Mouse (Mus musculus) heart, embryonic 10.5 days (tissue): ENCODE results near the gene Cfap97d2. TPM values are rescaled to one million over a fixed set of nuclear protein-coding genes. Genes with fewer than 3 reads are reported as not detected.
"Not testable (repeated sequence)": the region's sequence is repeated elsewhere in the genome, so short reads cannot be mapped to it uniquely, and the experiment has no call there.

Source experiments
- DNase-seq: peaks from one replicate; pipeline ENCODE4 v3.0.0-alpha.2; 2017; ENCODE audit warnings: low spot score
- H3K27ac ChIP-seq: fragments of 300-500 bp; sonication (generic); 2 replicates; pipeline ENCODE4 v1.5.1; 2016; ENCODE audit warnings: mild to moderate bottlenecking
- H3K27me3 ChIP-seq: fragments of 300-500 bp; sonication (generic); 2 replicates; pipeline ENCODE4 v1.6.1; 2016; ENCODE audit warnings: mild to moderate bottlenecking; ENCODE audit not compliant: poor library complexity, insufficient read depth, severe bottlenecking
- H3K36me3 ChIP-seq: fragments of 300-500 bp; sonication (generic); 2 replicates; pipeline ENCODE4 v1.6.1; 2016; ENCODE audit warnings: mild to moderate bottlenecking, moderate library complexity
- H3K4me1 ChIP-seq: fragments of 300-500 bp; sonication (generic); 2 replicates; pipeline ENCODE4 v1.6.1; 2016; ENCODE audit warnings: mild to moderate bottlenecking
- H3K4me3 ChIP-seq: fragments of 300-500 bp; sonication (generic); 2 replicates; pipeline ENCODE4 v1.5.1; 2016; ENCODE audit warnings: mild to moderate bottlenecking, moderate library complexity
- H3K9me3 ChIP-seq: fragments of 300-500 bp; sonication (generic); 2 replicates; pipeline ENCODE4 v1.6.1; 2016; ENCODE audit warnings: mild to moderate bottlenecking, moderate library complexity
- whole genome bisulfite sequencing: fragments of 180-500 bp; shearing (Covaris S2); methylation state at CpG from one replicate; pipeline ENCODE4 v1.1.7; 2016; 5-methylcytosine and 5-hydroxymethylcytosine counted together
- polyA plus RNA-seq: library from polyadenylated mRNA; unstranded; fragments of >200 nt; fragmentation: Nextera tagmentation; extraction: Ambion mirVana; gene quantifications from 2 replicates; pipeline ENCODE4 v1.2.1, GENCODE M21; 2016

Gene Cfap97d2
- polyA plus RNA-seq, 1 experiment from 2014 or later, result not detected

DNA sequence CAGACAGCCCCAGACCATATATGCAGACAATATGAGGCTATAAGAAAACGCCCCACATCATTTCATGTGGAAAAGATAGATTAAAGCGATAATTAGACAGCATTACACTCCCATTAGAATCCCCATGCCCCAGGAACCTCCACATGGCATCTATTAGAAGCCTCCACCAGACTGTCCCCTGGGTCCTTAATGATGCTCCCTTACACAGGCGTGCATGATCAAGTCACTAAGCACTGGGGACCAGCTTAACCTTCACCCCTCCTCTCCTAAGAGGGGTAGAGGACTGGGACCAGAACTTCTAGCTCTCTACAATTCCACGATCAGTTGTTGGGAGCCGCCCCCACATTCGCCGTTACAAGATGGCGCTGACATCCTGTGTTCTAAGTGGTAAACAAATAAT is 13.3 kb downstream of the Cfap97d2 start:
- no peaks in the 10 kb centered on the region for H3K4me1 ChIP-seq
- no peak overlapping the region for H3K4me3 ChIP-seq
- DNase-seq, result no peak
- H3K27ac ChIP-seq, result no peak overlapping the region
- no peaks in the 10 kb centered on the region for H3K36me3 ChIP-seq
- no peaks in the 10 kb centered on the region for H3K9me3 ChIP-seq
- WGBS, result 84% methylated on average over 8 of the region's 8 CpGs
- no peaks in the 10 kb centered on the region for H3K27me3 ChIP-seq

DNA sequence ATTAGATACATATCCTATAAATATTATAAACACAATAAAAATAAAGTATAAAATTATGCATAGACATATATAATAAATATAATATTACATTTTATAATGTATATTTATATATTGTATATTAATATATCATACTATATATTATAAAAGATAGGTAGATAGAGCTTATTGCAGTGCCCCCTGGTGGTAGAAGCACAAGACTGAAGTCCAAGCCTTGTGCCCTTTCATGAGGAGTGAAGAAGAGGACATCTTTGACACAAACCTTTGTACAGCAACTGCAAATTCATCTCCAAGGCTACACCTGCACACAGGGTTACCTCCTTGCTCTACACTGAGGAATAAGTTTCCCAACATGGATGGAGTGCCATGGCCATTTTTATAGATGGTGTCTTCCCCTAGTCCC is 20.0 kb downstream of the Cfap97d2 start:
- no peak overlapping the region for H3K27ac ChIP-seq
- no peaks in the 10 kb centered on the region for H3K4me1 ChIP-seq
- no peaks in the 10 kb centered on the region for H3K9me3 ChIP-seq
- H3K27me3 ChIP-seq, result no peaks in the 10 kb centered on the region
- no peaks in the 10 kb centered on the region for H3K36me3 ChIP-seq
- H3K4me3 ChIP-seq, result no peak overlapping the region
- no peak for DNase-seq

DNA sequence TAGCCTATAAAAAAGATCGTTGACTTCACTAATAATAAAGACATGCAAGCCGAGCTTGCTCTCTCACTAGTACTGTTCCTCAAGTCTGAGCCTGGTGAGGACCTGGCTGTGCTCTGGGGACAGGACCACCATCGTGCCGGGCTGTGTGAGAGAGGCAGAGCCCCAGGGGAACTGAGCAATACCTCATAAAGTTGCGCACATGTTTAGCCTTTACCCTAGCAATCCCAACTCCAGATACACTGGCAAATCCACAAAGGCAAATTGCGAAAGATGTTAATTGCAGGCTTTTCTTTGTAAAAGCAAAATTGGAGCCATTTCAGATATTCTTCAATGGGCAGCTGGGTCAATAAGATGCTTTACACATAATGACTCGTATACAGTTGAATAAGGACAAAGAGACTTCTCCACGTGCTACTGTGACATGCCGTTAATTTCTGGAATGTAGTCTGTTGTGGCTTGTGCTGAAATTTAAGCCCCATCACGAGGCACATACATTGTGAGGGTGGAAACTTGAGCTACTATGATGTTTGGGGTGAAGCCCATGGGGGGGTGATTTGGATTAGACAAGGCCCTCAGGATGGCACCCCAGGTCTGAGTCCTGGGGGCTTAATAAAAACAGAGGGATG is 21.9 kb downstream of the Cfap97d2 start:
- no peak overlapping the region for H3K27ac ChIP-seq
- H3K36me3 ChIP-seq, result no peaks in the 10 kb centered on the region
- no peak for DNase-seq
- H3K4me3 ChIP-seq, result no peak overlapping the region
- no peaks in the 10 kb centered on the region for H3K9me3 ChIP-seq
- WGBS, result 71% methylated on average over 10 of the region's 10 CpGs
- H3K27me3 ChIP-seq, result no peaks in the 10 kb centered on the region
- no peaks in the 10 kb centered on the region for H3K4me1 ChIP-seq

DNA sequence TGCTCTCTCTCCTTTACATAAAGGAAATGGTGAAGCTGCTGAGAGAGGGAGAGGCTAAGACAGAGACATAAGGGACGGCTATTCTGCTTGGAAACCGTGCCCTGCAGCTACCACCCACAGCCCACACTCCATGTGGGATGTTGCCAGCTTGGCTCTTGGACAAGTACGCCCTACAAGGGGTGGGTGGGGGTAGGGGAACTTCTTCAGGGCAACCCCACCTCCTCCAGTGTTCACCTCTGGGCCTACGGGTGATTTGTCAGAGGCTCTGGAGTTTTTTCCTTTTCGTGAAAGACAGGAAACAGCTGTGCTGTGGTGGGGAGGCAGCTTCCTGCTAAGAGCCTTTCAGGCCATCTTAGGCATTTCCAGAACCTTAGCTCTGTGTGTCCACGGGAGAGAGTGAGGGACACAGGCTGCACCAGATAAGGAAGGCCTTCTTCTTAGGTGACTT is 34.7 kb downstream of the Cfap97d2 start:
- H3K27me3 ChIP-seq, result no peaks in the 10 kb centered on the region
- no peak overlapping the region for H3K4me3 ChIP-seq
- no peaks in the 10 kb centered on the region for H3K36me3 ChIP-seq
- H3K4me1 ChIP-seq, result no peaks in the 10 kb centered on the region
- peak; percentile 79 for DNase-seq
- no peaks in the 10 kb centered on the region for H3K9me3 ChIP-seq
- whole genome bisulfite sequencing, result 37% methylated on average over 6 of the region's 6 CpGs
- H3K27ac ChIP-seq, result peak overlapping the region; percentile 63; the same call in 1 of the 2 replicates

DNA sequence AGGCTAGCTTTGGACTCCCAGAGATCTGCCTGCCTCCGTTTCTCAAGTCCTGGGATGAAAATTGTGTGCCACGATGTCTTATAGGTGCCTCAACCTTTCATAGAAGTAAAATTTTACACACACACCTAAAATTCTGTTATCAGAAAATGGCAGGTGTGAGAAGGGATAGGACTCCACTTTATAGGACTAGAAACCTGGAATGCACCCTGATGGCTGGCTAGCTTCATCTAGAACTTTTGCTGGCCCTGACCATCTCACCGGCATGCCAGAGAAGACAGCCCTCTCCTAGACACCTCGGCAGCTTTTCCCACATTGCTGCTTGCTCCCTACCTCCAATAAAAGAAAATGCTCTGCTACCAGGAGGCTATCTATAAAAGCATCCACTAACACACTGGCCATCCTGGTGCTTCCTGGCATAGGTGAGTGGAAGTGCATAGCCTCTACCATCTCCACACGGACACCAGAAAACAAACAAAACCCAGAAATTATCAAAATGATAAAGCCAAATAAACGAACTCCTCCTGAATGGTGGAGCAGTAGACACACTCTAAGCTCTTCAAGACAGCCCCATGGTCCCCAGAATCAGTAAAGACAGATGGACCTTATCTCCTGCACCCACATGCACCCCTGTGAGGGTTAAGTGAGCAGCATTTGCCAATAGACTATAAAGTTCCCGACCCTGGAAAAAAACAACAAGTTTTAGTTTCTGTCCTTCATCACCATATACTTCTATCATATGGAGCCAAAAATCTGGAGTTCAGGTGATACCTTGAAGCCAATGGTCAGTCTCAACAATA is 35.3 kb downstream of the Cfap97d2 start:
- DNase-seq, result no peak
- no peaks in the 10 kb centered on the region for H3K27me3 ChIP-seq
- no peaks in the 10 kb centered on the region for H3K4me1 ChIP-seq
- H3K9me3 ChIP-seq, result no peaks in the 10 kb centered on the region
- no peaks in the 10 kb centered on the region for H3K36me3 ChIP-seq
- no peak overlapping the region for H3K4me3 ChIP-seq
- WGBS, result 65% methylated on average over 7 of the region's 7 CpGs
- peak overlapping the region; percentile 63; the same call in 1 of the 2 replicates for H3K27ac ChIP-seq

DNA sequence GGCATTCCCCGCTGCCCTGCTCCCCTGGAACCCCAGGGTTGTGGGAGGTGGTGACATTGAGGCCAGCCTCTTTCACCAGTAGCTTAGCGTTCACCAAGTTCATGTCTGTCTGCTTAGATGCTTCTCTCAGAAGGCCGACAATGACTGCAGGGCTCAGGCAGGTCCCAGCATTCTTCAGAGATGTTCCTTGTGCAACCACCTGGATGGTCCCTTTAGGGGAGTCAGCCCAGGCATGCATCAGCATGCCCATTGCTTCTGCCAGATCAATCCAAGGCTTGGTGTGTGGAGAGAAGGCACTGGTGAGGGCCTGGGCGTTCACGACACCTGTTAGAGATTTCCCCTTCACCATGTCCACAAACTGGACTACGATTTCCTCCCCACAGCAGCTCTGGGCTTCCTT is 40.5 kb downstream of the Cfap97d2 start:
- H3K36me3 ChIP-seq, DNase-seq, H3K4me3 ChIP-seq, H3K27me3 ChIP-seq, H3K27ac ChIP-seq, H3K9me3 ChIP-seq, H3K4me1 ChIP-seq: not testable (repeated sequence)
- 91% methylated on average over 6 of the region's 6 CpGs for WGBS

DNA sequence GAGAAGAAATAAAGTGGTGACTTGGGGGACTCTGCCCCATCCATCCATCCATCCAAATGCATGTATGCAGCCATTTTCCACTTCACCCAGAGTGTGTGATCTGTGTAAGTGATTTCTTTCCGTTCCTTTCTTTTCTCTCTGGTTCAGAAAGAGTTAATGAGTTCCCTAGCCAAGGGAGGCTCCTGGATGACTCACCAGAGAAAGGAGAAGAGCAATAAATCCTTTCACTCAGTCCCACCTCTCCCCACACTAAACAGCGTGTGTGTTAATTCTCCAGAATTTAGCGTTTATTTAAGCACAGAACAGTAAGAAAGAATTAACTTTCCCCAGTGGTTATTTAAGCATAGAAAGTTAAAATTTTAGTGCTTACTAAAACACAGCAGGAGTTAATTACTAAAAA is 41.9 kb downstream of the Cfap97d2 start:
- no peak for DNase-seq
- Histone ChIP-seq H3K27me3 (no peaks in the 10 kb centered on the region), H3K27ac (no peak overlapping the region), H3K4me3 (no peak overlapping the region), H3K9me3 (no peaks in the 10 kb centered on the region), H3K4me1 (no peaks in the 10 kb centered on the region), H3K36me3 (no peaks in the 10 kb centered on the region)
- WGBS, result 38% methylated on average over 3 of the region's 3 CpGs

DNA sequence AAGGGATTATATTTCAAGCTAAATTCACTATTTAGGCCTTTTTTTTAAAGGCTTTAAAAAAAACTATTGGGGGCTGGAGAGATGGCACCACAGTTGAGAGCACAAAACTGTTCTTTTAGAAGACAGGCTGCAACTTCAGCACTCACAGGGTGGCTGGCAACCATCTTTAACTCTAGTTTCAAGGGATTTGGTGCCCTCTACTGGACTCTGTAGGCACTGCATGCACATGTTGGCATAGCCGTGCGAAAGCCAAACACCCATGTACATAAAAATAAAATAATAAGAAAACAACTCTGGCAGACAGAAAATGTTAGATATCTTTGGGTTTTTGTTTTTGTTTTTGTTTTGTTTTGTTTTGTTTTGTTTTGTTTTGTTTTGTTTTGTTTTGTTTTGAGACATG is 48.0 kb downstream of the Cfap97d2 start:
- no peak for DNase-seq
- Histone ChIP-seq H3K36me3 (no peaks in the 10 kb centered on the region), H3K4me1 (peaks cover 14% of the 10 kb centered on the region), H3K4me3 (no peak overlapping the region), H3K27me3 (no peaks in the 10 kb centered on the region), H3K27ac (no peak overlapping the region), H3K9me3 (no peaks in the 10 kb centered on the region)
- 29% methylated on average over 2 of the region's 2 CpGs for WGBS

DNA sequence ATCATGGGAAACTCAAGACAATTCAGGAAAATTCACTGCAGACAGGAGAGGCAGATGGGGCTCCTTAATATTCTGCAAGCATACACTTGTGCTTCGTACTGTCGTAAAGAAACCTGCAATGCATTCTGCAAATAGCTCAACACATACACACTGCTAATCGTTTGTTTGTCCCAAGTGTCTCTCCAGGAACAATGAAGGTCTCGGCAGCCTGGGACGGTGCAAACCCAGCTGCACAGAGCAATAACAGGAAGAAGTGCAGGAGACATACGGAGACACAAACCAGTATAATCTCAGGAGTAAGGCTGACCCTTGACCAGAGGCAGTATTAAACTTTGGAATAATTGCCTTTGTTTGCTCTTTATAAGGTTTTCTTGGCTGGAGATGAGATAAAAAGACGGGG is 50.8 kb downstream of the Cfap97d2 start:
- no peak overlapping the region for H3K27ac ChIP-seq
- H3K4me3 ChIP-seq, result no peak overlapping the region
- H3K9me3 ChIP-seq, result no peaks in the 10 kb centered on the region
- WGBS, result 62% methylated on average over 7 of the region's 7 CpGs
- peaks cover 19% of the 10 kb centered on the region for H3K4me1 ChIP-seq
- H3K27me3 ChIP-seq, result no peaks in the 10 kb centered on the region
- peaks cover 15% of the 10 kb centered on the region for H3K36me3 ChIP-seq
- DNase-seq, result no peak

DNA sequence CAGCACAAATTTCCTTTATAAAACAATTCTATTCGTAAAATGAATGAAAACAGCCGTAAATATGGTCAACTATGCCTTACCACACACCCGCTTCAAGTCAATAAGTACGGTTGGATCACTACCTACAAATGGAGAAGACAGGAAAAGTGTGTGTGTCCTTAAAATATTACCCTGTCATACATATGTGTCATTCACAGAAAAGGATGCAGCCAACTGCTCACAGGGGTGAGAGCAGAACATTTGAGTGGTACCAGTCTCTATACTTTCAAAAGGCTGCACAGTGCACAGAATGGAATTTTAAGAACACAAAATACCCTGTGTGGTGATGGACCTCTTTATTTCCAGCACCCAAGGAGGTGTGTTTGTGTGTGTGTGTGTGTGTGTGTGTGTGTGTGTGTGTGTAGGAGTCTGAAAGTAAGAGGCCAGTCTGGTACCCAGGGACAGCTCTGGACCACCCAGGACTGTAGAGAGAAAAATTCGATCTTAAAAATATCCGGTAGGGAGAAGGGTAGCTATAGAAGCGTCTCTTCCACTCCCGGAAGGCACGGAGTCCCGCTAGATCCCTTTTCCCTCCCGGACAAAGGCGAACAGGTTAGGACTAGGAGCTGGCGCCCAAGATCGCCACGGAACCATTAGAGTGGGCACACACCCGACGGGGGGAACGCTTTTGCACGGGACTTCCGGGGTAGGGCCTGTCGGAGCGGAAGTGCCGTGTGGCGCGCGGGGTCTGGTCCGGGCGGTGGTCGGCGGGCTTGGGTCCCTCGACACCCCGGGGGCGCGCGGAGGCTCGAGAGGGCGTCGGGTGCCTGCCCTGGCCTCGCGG is 51.5 kb downstream of the Cfap97d2 start, which contains the start of gene Cdc16:
Gene Cdc16, plus strand, starts transcription at position 695 of the 823 bp plus-strand sequence.
- peak within 1 kb of the TSS; percentile 100 for H3K4me3 ChIP-seq
- peak within 1 kb of the TSS; percentile 97 for H3K27ac ChIP-seq
- H3K27me3 ChIP-seq, result no peaks in the 10 kb centered on the region
- no peaks in the 10 kb centered on the region for H3K9me3 ChIP-seq
- DNase-seq, result peak; percentile 93
- peaks cover 19% of the 10 kb centered on the region for H3K4me1 ChIP-seq
- peaks cover 22% of the 10 kb centered on the region for H3K36me3 ChIP-seq
- 8% methylated on average over 40 of the region's 40 CpGs for WGBS

DNA sequence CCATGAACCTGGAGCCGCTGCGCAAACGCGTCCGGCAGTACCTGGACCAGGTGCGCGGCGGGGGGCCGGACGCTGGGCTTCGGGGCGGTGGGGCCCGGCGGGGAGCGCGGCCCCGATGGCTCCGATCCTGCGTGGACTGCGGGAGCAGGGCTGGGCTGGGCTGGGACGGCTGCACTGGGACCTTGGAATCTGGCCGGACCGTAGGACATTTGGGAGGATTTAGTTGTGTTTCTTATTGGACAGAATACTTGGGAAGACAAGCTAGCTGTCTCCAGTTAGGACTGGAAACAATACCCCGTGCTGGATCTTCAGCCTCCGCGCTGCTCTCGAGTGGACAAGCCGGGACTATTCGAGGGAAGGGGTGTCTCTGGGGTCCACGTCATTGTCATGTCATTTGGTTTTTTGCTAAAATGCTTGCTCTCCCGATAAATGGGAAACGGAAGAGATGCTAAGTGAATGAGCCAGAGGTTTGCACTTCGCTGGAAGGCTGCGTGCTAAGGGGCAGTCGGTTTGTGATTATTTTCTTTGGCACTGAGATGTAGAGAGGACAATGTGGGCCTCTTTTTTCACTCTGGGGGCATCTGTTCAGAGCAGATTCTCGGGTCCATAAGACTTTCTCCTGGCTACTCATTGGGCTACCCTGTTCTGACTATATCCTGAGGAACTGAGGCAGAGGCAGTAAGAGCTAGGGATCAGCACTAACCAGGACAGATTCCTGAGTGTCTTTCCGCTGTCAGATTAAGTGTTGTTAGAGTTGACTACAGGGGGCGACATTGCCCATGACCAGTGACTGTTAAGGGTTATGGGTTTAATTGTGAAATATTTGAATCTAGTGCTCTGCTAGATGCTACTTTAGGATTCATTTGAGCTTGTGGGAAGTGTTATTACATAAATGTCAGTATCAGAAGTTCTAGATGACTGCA is 52.4 kb downstream of the Cfap97d2 start:
- 1% methylated on average over 37 of the region's 38 CpGs for WGBS

DNA sequence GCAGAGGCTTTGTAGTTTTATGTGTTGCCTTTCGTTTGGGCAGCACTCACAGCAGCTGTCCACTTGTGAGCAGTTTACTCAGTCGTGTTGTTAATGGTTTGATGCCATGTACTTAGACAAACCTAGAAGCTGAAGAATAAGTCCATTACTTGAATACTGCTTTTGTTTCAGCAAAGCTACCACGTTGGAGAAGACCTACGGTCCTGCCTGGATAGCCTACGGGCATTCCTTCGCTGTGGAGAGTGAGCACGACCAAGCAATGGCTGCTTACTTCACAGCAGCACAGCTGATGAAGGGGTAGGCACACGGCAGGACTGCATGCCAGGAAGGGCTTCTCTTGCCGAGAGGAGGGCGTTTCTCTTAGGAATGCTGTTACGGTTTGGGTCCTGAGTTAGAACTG is 63.5 kb downstream of the Cfap97d2 start:
- WGBS, result 90% methylated on average over 11 of the region's 11 CpGs
- Histone ChIP-seq H3K4me1 (no peaks in the 10 kb centered on the region), H3K36me3 (peaks cover 96% of the 10 kb centered on the region), H3K27ac (no peak overlapping the region), H3K9me3 (no peaks in the 10 kb centered on the region), H3K4me3 (no peak overlapping the region), H3K27me3 (no peaks in the 10 kb centered on the region)
- no peak for DNase-seq

More for the DNA sequence above, 52.4 kb downstream of the Cfap97d2 start:
- no peaks in the 10 kb centered on the region for H3K9me3 ChIP-seq
- peaks cover 19% of the 10 kb centered on the region for H3K4me1 ChIP-seq
- H3K36me3 ChIP-seq, result peaks cover 31% of the 10 kb centered on the region
- H3K27ac ChIP-seq, result peak overlapping the region; percentile 97
- peak overlapping the region; percentile 100 for H3K4me3 ChIP-seq
- H3K27me3 ChIP-seq, result no peaks in the 10 kb centered on the region
- DNase-seq, result peak; percentile 80
